Mouse (Mus musculus): ENCODE results near the gene Dip2b. TPM values are rescaled to one million over a fixed set of nuclear protein-coding genes. Genes with fewer than 3 reads are reported as not detected.

The Dip2b gene
- polyA plus RNA-seq, 1 experiment, result 7.1 TPM

- WGBS, result 83% methylated on average over 7 of the region's 7 CpGs
- H3K4me3 ChIP-seq (replicated peaks; ENCODE audit: control insufficient read depth, low read depth, low read length), result no peak overlapping the region
- no peak for TF ChIP-seq CTCF (IDR thresholded peaks at IDR 0.05; ENCODE audit: control insufficient read depth, insufficient read depth, low read length)
- TF ChIP-seq POLR2A (IDR thresholded peaks at IDR 0.05; ENCODE audit: borderline replicate concordance, control insufficient read depth, low read depth, low read length), result no peak
- H3K27ac ChIP-seq (ENCODE audit: control insufficient read depth, insufficient read depth, low read depth, low read length, poor library complexity), result no peak overlapping the region
- no peaks in the 10 kb centered on the region for H3K4me1 ChIP-seq (ENCODE audit: control insufficient read depth, insufficient read depth, low read length)
Observed at GRCm38 (mm10) chr15:100100336-100100735, 61.9 kb downstream of the Dip2b start.

- TF ChIP-seq CTCF (IDR thresholded peaks at IDR 0.05; ENCODE audit: control insufficient read depth, insufficient read depth, low read length), result no peak
- no peak overlapping the region for H3K27ac ChIP-seq (ENCODE audit: control insufficient read depth, insufficient read depth, low read depth, low read length, poor library complexity)
- no peak overlapping the region for H3K4me3 ChIP-seq (replicated peaks; ENCODE audit: control insufficient read depth, low read depth, low read length)
- H3K4me1 ChIP-seq (ENCODE audit: control insufficient read depth, insufficient read depth, low read length), result no peaks in the 10 kb centered on the region
Observed at GRCm38 (mm10) chr15:100101206-100101605, 62.7 kb downstream of the Dip2b start.

GRCm38 (mm10) chr15:100104126-100104525 is 65.7 kb downstream of the Dip2b start:
- Histone ChIP-seq H3K4me3 (replicated peaks; ENCODE audit: control insufficient read depth, low read depth, low read length) (no peak overlapping the region), H3K4me1 (ENCODE audit: control insufficient read depth, insufficient read depth, low read length) (no peaks in the 10 kb centered on the region), H3K27ac (ENCODE audit: control insufficient read depth, insufficient read depth, low read depth, low read length, poor library complexity) (no peak overlapping the region)
- 37% methylated on average over 2 of the region's 2 CpGs for WGBS
- no peak for TF ChIP-seq CTCF (IDR thresholded peaks at IDR 0.05; ENCODE audit: control insufficient read depth, insufficient read depth, low read length)
- no peak for TF ChIP-seq POLR2A (IDR thresholded peaks at IDR 0.05; ENCODE audit: borderline replicate concordance, control insufficient read depth, low read depth, low read length)

- no peak overlapping the region for H3K4me3 ChIP-seq (replicated peaks; ENCODE audit: control insufficient read depth, low read depth, low read length)
- no peaks in the 10 kb centered on the region; the same call in 1 of the 2 replicates for H3K4me1 ChIP-seq (ENCODE audit: control insufficient read depth, insufficient read depth, low read length)
- H3K27ac ChIP-seq (ENCODE audit: control insufficient read depth, insufficient read depth, low read depth, low read length, poor library complexity), result no peak overlapping the region
- TF ChIP-seq POLR2A (IDR thresholded peaks at IDR 0.05; ENCODE audit: borderline replicate concordance, control insufficient read depth, low read depth, low read length), result no peak
- TF ChIP-seq CTCF (IDR thresholded peaks at IDR 0.05; ENCODE audit: control insufficient read depth, insufficient read depth, low read length), result no peak
- WGBS, result 87% methylated on average over 18 of the region's 18 CpGs
Observed at GRCm38 (mm10) chr15:100108071-100108782, 69.8 kb downstream of the Dip2b start.

- Histone ChIP-seq H3K4me1 (ENCODE audit: control insufficient read depth, insufficient read depth, low read length) (no peaks in the 10 kb centered on the region; the same call in 1 of the 2 replicates), H3K4me3 (replicated peaks; ENCODE audit: control insufficient read depth, low read depth, low read length) (no peak overlapping the region), H3K27ac (ENCODE audit: control insufficient read depth, insufficient read depth, low read depth, low read length, poor library complexity) (no peak overlapping the region)
- TF ChIP-seq POLR2A (IDR thresholded peaks at IDR 0.05; ENCODE audit: borderline replicate concordance, control insufficient read depth, low read depth, low read length), result no peak
- TF ChIP-seq CTCF (IDR thresholded peaks at IDR 0.05; ENCODE audit: control insufficient read depth, insufficient read depth, low read length), result no peak
- 44% methylated on average over 3 of the region's 3 CpGs for WGBS
Observed at GRCm38 (mm10) chr15:100109916-100110315, 71.5 kb downstream of the Dip2b start.

- 82% methylated on average over 9 of the region's 9 CpGs for WGBS
- TF ChIP-seq CTCF (IDR thresholded peaks at IDR 0.05; ENCODE audit: control insufficient read depth, insufficient read depth, low read length) (no peak), POLR2A (IDR thresholded peaks at IDR 0.05; ENCODE audit: borderline replicate concordance, control insufficient read depth, low read depth, low read length) (no peak)
- Histone ChIP-seq H3K27ac (ENCODE audit: control insufficient read depth, insufficient read depth, low read depth, low read length, poor library complexity) (no peak overlapping the region), H3K4me3 (replicated peaks; ENCODE audit: control insufficient read depth, low read depth, low read length) (no peak overlapping the region), H3K4me1 (ENCODE audit: control insufficient read depth, insufficient read depth, low read length) (no peaks in the 10 kb centered on the region; the same call in 1 of the 2 replicates)
Observed at GRCm38 (mm10) chr15:100111891-100112290, 73.4 kb downstream of the Dip2b start.

- TF ChIP-seq POLR2A (IDR thresholded peaks at IDR 0.05; ENCODE audit: borderline replicate concordance, control insufficient read depth, low read depth, low read length) (no peak), CTCF (IDR thresholded peaks at IDR 0.05; ENCODE audit: control insufficient read depth, insufficient read depth, low read length) (no peak)
- Histone ChIP-seq H3K4me1 (ENCODE audit: control insufficient read depth, insufficient read depth, low read length) (no peaks in the 10 kb centered on the region; the same call in 1 of the 2 replicates), H3K4me3 (replicated peaks; ENCODE audit: control insufficient read depth, low read depth, low read length) (no peak overlapping the region), H3K27ac (ENCODE audit: control insufficient read depth, insufficient read depth, low read depth, low read length, poor library complexity) (no peak overlapping the region)
- WGBS, result 83% methylated on average over 9 of the region's 9 CpGs
Observed at GRCm38 (mm10) chr15:100112309-100112966, 74.0 kb downstream of the Dip2b start.

GRCm38 (mm10) chr15:100113343-100114275 is 75.1 kb downstream of the Dip2b start:
- Histone ChIP-seq H3K27ac (ENCODE audit: control insufficient read depth, insufficient read depth, low read depth, low read length, poor library complexity) (no peak overlapping the region), H3K4me3 (replicated peaks; ENCODE audit: control insufficient read depth, low read depth, low read length) (no peak overlapping the region), H3K4me1 (ENCODE audit: control insufficient read depth, insufficient read depth, low read length) (no peaks in the 10 kb centered on the region; the same call in 1 of the 2 replicates)
- TF ChIP-seq POLR2A (IDR thresholded peaks at IDR 0.05; ENCODE audit: borderline replicate concordance, control insufficient read depth, low read depth, low read length), result no peak
- TF ChIP-seq CTCF (IDR thresholded peaks at IDR 0.05; ENCODE audit: control insufficient read depth, insufficient read depth, low read length), result no peak
- WGBS, result 67% methylated on average over 10 of the region's 10 CpGs
